Mouse (Mus musculus) adrenal gland, postnatal 10 days (tissue): Measurements from ENCODE around the gene Htr6. TPM values are rescaled to one million over a fixed set of nuclear protein-coding genes. Genes with fewer than 3 reads are reported as not detected.

Experiments used
- total RNA-seq, 2 experiments: library from RNA; stranded (reverse); gene quantifications; 2 replicates each; pipeline ENCODE4 v1.2.3; 2021

Gene Htr6
- total RNA-seq, 2 experiments from 2014 or later, result 0.45 TPM; not detected in 1

Other genes with a start within 250 kb of the Htr6 start
- gene Pla2g5, start 212.1 kb downstream of the Htr6 start, total RNA-seq, result 10 to 100 TPM in 1 of 2 experiments, 1 to 10 TPM in 1; 9.8 to 15.0 TPM
- gene Gm13030, start 201.6 kb downstream of the Htr6 start, total RNA-seq, result not detected
- gene Pla2g2e, start 197.6 kb downstream of the Htr6 start, total RNA-seq, result 1 to 10 TPM; 1.1 to 4.1 TPM
- gene Otud3, start 161.6 kb downstream of the Htr6 start, total RNA-seq, result 1 to 10 TPM; 7.1 to 8.2 TPM
- gene Rnf186, start 108.5 kb downstream of the Htr6 start, total RNA-seq, result not detected
- gene Tmco4, start 102.7 kb downstream of the Htr6 start, total RNA-seq, result 10 to 100 TPM; 14.7 to 15.0 TPM
- gene Nbl1, start 17.4 kb upstream of the Htr6 start, total RNA-seq, result 10 to 100 TPM; 39.7 to 40.9 TPM
- gene Minos1, start 55.5 kb upstream of the Htr6 start, total RNA-seq, result 100 to 1,000 TPM; 572 to 632 TPM
- 100 to 1,000 TPM; 323 to 342 TPM for gene Capzb, start 117.3 kb upstream of the Htr6 start, total RNA-seq
- 1 to 10 TPM; 8.0 to 8.7 TPM for gene Pqlc2, start 235.1 kb upstream of the Htr6 start, total RNA-seq
- 10 to 100 TPM; 65.6 to 67.0 TPM for gene Akr7a5, start 235.2 kb upstream of the Htr6 start, total RNA-seq